Mouse (Mus musculus): ENCODE results near the gene Gm3543. TPM values are rescaled to one million over a fixed set of nuclear protein-coding genes. Genes with fewer than 3 reads are reported as not detected.
"Not testable (repeated sequence)": the region's sequence is repeated elsewhere in the genome, so short reads cannot be mapped to it uniquely, and the experiment has no call there.

The Gm3543 gene
- polyA plus RNA-seq (2015; fragmentation: Nextera tagmentation; extraction: Ambion mirVana), result not detected in 2 replicates

GRCm38 (mm10) chr14:41983225-41983624 is at the start of gene Gm3543:
Gene Gm3543 (minus strand): TSS chr14:41983325.
- not testable (repeated sequence) for H3K4me3 ChIP-seq; H3K27ac ChIP-seq; H3K9me3 ChIP-seq; ATAC-seq (ENCODE audit: low FRiP score, low read depth); H3K4me1 ChIP-seq; H3K36me3 ChIP-seq; H3K9ac ChIP-seq; H3K27me3 ChIP-seq; H3K4me2 ChIP-seq (replicated peaks)
- WGBS, result 90% methylated on average over 1 of the region's 1 CpGs

DNA sequence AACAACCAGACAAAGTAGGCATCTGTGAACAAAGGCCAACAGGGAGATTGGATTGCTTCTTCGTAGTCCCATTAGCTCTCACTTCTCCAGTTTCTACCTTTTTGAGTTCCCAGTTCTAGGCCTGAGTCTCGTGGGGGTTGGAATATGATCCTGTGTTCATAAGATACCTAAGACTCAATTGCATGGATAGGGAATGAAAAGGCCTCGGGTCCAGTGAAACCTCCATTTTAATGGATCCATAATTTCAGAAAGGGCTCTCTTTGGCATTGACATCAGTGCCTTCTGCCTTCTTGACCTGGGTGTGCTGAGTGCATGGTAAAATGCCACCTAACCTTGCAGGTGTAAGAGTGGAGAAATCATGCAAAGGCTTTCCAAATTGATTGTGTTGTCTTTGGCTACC is 14.5 kb downstream of the Gm3543 start:
- H3K4me1 ChIP-seq; H3K9me3 ChIP-seq; H3K27me3 ChIP-seq; ATAC-seq (ENCODE audit: low FRiP score, low read depth); H3K9ac ChIP-seq; H3K4me2 ChIP-seq (replicated peaks); H3K36me3 ChIP-seq; H3K27ac ChIP-seq; H3K4me3 ChIP-seq: not testable (repeated sequence)
- 67% methylated on average over 3 of the region's 3 CpGs for WGBS

GRCm38 (mm10) chr14:41967827-41968226 is 15.3 kb downstream of the Gm3543 start, which contains the start of gene Gm6401:
Gene Gm6401 (minus strand): TSS chr14:41967927.
- H3K4me3 ChIP-seq; H3K9ac ChIP-seq; H3K9me3 ChIP-seq; H3K27ac ChIP-seq; H3K27me3 ChIP-seq; ATAC-seq (ENCODE audit: low FRiP score, low read depth); H3K36me3 ChIP-seq; H3K4me1 ChIP-seq; H3K4me2 ChIP-seq (replicated peaks): not testable (repeated sequence)
- 81% methylated on average over 1 of the region's 1 CpGs for WGBS

GRCm38 (mm10) chr14:41964095-41964494 is 19.0 kb downstream of the Gm3543 start:
- H3K27ac ChIP-seq; H3K9me3 ChIP-seq; H3K9ac ChIP-seq; ATAC-seq (ENCODE audit: low FRiP score, low read depth); H3K4me3 ChIP-seq; H3K36me3 ChIP-seq; H3K4me1 ChIP-seq; H3K4me2 ChIP-seq (replicated peaks); H3K27me3 ChIP-seq: not testable (repeated sequence)
- WGBS, result 68% methylated on average over 4 of the region's 4 CpGs

GRCm38 (mm10) chr14:41943695-41944094 is 39.4 kb downstream of the Gm3543 start, which contains the start of gene 1700024B05Rik:
Gene 1700024B05Rik (plus strand): TSS chr14:41943995.
- H3K36me3 ChIP-seq; H3K9ac ChIP-seq; H3K4me2 ChIP-seq (replicated peaks); ATAC-seq (ENCODE audit: low FRiP score, low read depth); H3K27ac ChIP-seq; H3K9me3 ChIP-seq; H3K27me3 ChIP-seq; H3K4me3 ChIP-seq; H3K4me1 ChIP-seq: not testable (repeated sequence)
- WGBS, result 75% methylated on average over 2 of the region's 2 CpGs

Other genes with a start within 250 kb of the Gm3543 start
- not detected in 2 replicates for gene Gm7929, start 232.7 kb downstream of the Gm3543 start, polyA plus RNA-seq (2015; fragmentation: Nextera tagmentation; extraction: Ambion mirVana)
- not detected in 2 replicates for gene Gm47189, start 210.9 kb downstream of the Gm3543 start, polyA plus RNA-seq (2015; fragmentation: Nextera tagmentation; extraction: Ambion mirVana)
- not detected in 2 replicates for gene Gm7980, start 76.0 kb downstream of the Gm3543 start, polyA plus RNA-seq (2015; fragmentation: Nextera tagmentation; extraction: Ambion mirVana)
- not detected in 2 replicates for gene 1700049E17Rik1, start 58.4 kb downstream of the Gm3543 start, polyA plus RNA-seq (2015; fragmentation: Nextera tagmentation; extraction: Ambion mirVana)
- gene 1700024B05Rik, start 39.3 kb downstream of the Gm3543 start, polyA plus RNA-seq (2015; fragmentation: Nextera tagmentation; extraction: Ambion mirVana), result not detected in 2 replicates
- not detected in 2 replicates for gene Gm6401, start 15.4 kb downstream of the Gm3543 start, polyA plus RNA-seq (2015; fragmentation: Nextera tagmentation; extraction: Ambion mirVana)
- not detected in 2 replicates for gene Gm7951, start 134.0 kb upstream of the Gm3543 start, polyA plus RNA-seq (2015; fragmentation: Nextera tagmentation; extraction: Ambion mirVana)
- gene Gm17027, start 179.3 kb upstream of the Gm3543 start, polyA plus RNA-seq (2015; fragmentation: Nextera tagmentation; extraction: Ambion mirVana), result not detected in 2 replicates
- not detected in 2 replicates for gene Gm3573, start 207.5 kb upstream of the Gm3543 start, polyA plus RNA-seq (2015; fragmentation: Nextera tagmentation; extraction: Ambion mirVana)